Mouse (Mus musculus): ENCODE data around the gene Ccna2. TPM values are rescaled to one million over a fixed set of nuclear protein-coding genes. Genes with fewer than 3 reads are reported as not detected.

Gene Ccna2
- 210 and 239 TPM in 2 replicates for polyA plus RNA-seq (2015; fragmentation: Nextera tagmentation; extraction: Ambion mirVana)

DNA sequence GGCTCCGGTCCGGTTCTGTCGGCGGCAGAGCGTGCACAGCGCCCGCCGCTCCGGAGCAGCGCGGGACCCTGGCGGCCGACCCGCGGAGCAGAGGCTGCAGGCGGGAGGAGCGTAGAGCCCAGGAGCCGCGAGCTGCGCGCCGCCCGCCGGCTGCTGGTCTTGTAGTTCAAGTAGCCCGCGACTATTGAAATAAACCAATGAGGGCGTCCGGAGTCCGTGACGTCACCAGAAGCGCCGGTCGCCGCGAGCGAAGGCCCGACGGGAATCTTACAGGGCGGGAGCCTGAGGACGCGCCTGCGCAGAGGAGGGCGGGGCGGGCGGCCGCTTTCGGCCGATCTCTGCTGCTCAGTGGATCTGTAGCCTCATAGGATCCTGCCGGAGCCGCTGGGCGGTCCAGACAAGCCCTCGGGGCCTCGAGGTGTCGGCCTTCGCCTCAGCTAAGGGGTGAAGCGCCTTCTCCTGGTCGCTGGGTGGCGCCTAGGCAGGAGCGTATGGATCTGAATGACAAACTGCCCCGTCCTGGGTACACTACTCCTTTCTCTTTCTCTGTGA is at the start of gene Ccna2:
Gene Ccna2, minus strand, starts transcription at position 324 of the 552 bp plus-strand sequence.

GRCm38 (mm10) chr3:36613202-36613907 is 41.4 kb upstream of the Ccna2 start, which contains the start of gene Bbs7:
Bbs7 (minus strand) TSS chr3:36613477.

GRCm38 (mm10) chr3:36552406-36553047 is 19.4 kb downstream of the Ccna2 start, which contains the start of gene Exosc9:
Exosc9 (plus strand) TSS chr3:36552606.

DNA sequence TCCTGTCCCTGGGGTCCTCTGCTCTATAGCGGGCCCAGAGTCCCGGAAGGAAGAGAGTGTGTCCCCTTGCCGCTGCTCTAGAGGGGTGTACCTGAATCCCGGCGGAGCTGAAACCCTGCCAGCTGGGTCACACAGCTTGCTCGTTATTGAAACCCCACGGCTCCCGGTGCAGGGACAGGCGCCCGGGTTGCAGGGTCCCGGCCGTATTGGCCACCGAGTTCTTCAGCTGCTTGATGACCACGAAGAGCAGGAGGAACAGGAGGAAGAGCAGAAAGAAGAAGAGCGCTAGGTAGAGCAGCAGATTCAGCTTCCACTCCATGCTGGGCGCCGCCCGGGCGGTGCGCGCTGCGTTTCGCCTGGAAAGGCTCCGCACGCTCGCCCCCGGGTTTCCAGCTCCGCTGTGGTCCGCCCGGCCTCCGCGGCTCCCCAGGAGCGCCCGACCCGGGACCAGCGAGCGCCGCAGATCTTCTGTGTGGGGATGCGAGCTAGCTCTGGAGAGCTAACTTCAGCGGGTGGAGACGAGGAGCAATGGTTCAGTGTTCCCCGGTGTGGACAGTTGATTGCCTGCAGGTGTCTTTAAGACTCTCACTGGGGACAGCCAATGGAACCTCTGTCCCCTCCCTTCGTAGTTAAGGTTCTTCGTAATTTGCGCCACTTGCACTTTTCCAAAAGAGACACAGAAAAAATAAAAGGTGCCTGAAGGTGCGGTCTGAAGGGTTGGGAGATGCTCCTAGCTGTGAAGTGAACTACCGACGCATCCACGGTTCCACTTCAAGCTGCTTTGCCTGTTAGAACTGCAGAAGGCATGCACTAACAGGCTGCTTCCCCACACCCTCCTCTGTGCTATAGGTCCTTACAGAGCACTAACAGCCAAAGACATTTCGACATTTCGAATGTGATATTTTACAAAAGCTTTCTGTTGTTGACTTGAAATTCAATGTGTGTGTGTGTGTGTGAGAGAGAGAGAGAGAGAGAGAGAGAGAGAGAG is 50.6 kb downstream of the Ccna2 start, which contains the start of gene Gm11549:
Gene Gm11549, minus strand, starts transcription at position 741 of the 988 bp plus-strand sequence.

Other genes with a start within 250 kb of the Ccna2 start
- gene Anxa5, start 96.3 kb downstream of the Ccna2 start, polyA plus RNA-seq (2015; fragmentation: Nextera tagmentation; extraction: Ambion mirVana): 81.8 and 108 TPM in 2 replicates
- 1.1 and 1.5 TPM in 2 replicates for gene 1810062G17Rik, start 96.2 kb downstream of the Ccna2 start, polyA plus RNA-seq (2015; fragmentation: Nextera tagmentation; extraction: Ambion mirVana)
- 0.05 and 0.10 TPM in 2 replicates for gene Gm11549, start 50.3 kb downstream of the Ccna2 start, polyA plus RNA-seq (2015; fragmentation: Nextera tagmentation; extraction: Ambion mirVana)
- gene Exosc9, start 19.5 kb downstream of the Ccna2 start, polyA plus RNA-seq (2015; fragmentation: Nextera tagmentation; extraction: Ambion mirVana): 42.1 and 46.9 TPM in 2 replicates
- 8.7 and 9.1 TPM in 2 replicates for gene Bbs7, start 41.3 kb upstream of the Ccna2 start, polyA plus RNA-seq (2015; fragmentation: Nextera tagmentation; extraction: Ambion mirVana)
- gene Trpc3, start 118.0 kb upstream of the Ccna2 start, polyA plus RNA-seq (2015; fragmentation: Nextera tagmentation; extraction: Ambion mirVana): 1.5 and 1.9 TPM in 2 replicates